Mouse (Mus musculus): ENCODE results near the gene Brix1.

Brix1 gene

GRCm38 (mm10) chr15:10447102-10447501, 38.6 kb downstream of the Brix1 start:
- DNase-seq (ENCODE audit: low spot score), result no peak

- DNase-seq (ENCODE audit: low spot score), result peak; percentile 17
Measured at GRCm38 (mm10) chr15:10442275-10442674, 43.5 kb downstream of the Brix1 start.

- DNase-seq (ENCODE audit: low spot score), result no peak
Measured at GRCm38 (mm10) chr15:10441493-10441892, 44.3 kb downstream of the Brix1 start.

- peak; percentile 32 for DNase-seq (ENCODE audit: low spot score)
Measured at GRCm38 (mm10) chr15:10439963-10440362, 45.8 kb downstream of the Brix1 start.

GRCm38 (mm10) chr15:10436893-10437292, 48.9 kb downstream of the Brix1 start:
- DNase-seq (ENCODE audit: low spot score), result no peak

- DNase-seq (ENCODE audit: low spot score), result no peak
Measured at GRCm38 (mm10) chr15:10426545-10427266, 59.0 kb downstream of the Brix1 start.

GRCm38 (mm10) chr15:10426124-10426523, 59.6 kb downstream of the Brix1 start:
- no peak for DNase-seq (ENCODE audit: low spot score)
